Mouse (Mus musculus) gastrocnemius, postnatal 4 days (tissue): Measurements from ENCODE around the gene Uck2. TPM values are rescaled to one million over a fixed set of nuclear protein-coding genes. Genes with fewer than 3 reads are reported as not detected.
A peak's percentile ranks its signal among the peaks of the same experiment; 100 is the strongest.

Experiments
- DNase-seq, 2 experiments: peaks; one replicate each; pipeline ENCODE4 v3.0.0; 2021 to 2022; ENCODE audit warnings: low spot score in 2 of 2, mixed read lengths in 2 of 2
- microRNA-seq: library from miRNA; unstranded; fragments of <30 nt; microRNA quantifications from one replicate; pipeline ENCODE4 v1.2.0, GENCODE M21; 2021
- total RNA-seq, 2 experiments: library from RNA; stranded (reverse); gene quantifications; 2 replicates each; pipeline ENCODE4 v1.2.3; 2021

The Uck2 gene
- total RNA-seq, 2 experiments from 2014 or later = 26.9 to 29.9 TPM

DNA sequence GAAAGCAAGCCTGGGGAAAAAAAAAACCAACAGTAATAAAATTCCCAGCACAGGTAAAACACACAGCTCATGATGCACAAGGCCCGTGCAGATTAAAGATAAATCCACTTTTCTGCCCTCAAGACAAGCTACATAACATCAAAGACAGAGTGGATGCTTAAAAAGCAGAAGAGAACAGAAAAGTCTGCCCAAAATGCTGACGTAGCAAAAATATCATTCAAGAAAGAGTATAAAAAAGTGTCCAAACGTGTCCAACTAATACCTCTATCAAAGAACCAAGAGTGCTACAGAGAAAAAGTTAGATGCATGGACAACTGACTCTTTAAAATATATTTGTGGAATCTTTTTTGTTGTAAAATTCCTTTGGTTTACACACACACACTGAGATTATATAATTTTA is 69.7 kb downstream of the Uck2 start:
- DNase-seq = no peak

DNA sequence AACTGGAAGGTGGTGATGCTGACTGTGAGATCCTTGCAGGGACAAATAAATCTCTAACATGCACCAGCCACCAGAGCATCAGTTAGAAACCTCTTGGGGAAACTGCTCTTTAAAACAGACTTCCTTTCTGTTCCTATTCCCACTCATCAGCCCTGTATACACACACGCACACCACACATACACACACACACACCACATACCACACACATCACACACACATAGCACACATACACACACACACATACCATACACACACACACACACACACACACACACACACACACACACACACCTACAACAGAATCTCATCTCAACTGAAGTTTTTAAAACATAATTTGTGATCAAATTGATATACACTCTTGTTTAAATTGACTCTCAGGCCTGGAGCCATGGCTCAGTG is 72.4 kb downstream of the Uck2 start:
- no peak for DNase-seq

DNA sequence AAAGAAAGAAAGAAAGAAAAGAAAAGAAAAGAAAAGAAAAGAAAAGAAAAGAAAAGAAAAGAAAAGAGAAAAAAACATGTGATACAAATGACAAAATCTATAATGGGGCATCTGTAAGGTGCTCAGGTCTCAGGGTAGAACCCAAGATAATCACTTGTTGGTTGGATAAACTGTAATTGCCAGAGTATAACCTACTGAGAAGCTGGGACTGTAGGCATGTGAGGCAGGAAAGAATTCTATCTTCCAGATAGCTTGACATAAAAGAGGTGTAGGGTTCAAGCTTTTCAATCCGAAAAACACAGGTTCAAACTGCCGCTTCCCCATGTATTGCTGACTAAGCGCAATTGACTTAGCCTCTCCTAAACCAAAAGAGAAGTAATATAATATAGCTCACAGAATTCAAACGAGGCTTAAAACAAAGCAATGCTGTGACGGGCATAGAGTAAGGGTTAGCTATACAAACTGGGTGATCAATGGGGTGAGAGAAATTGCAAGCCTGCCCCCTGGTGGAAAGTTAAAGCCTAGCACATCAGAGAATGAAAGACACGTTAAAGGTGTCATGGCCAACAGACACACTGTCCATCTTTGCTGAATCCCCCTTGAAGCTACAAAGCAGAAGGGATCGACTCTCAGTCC is 73.0 kb downstream of the Uck2 start:
- DNase-seq = peak in 1 of 2 experiments; percentile 43

DNA sequence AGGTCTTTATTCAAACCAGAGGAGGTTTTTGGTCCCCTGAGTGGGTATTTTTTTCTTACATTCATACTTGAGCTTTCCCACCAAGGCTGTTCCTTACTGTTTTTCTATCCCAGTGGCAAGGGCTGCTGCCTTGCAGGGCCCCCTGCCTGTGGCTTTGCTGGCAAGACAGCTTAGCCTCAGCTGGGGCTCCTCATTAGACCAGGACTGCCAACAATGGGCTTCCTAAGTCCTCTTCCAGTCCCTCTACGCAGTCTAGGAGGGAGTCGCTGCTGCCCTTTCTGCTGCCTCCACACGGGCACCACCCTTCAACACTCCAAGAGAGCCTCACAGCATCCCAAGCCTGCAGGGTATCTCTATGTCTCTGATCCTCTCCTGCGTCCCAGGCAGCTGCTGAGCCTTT is 76.3 kb downstream of the Uck2 start:
- DNase-seq = no peak

DNA sequence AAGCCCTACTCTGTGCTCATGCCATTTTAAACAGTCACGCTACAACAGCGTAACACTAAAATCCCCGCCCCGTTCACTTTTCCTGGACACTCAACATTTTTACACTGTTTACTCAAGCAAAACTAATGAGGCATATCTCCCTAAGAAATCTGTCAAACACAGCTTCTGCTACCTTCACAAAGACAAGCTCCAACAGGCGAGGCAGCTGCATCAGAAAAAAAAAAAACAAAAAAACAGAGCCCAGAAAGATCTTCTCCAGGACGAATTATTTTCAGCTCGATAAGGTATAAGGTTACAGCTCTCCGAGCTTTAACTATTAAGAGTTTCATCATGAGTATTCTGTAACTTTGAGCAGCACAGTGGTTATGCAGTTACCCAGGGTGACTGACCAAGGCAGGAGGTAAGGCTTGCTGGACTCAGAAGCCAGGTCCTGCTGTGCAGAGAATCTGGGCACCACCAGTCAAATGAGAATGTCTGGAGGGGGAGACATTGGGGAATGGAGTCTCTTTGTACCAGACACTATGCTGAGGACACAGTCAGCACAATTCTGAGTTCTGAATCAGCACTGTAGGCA is 79.9 kb downstream of the Uck2 start:
- DNase-seq = no peak

DNA sequence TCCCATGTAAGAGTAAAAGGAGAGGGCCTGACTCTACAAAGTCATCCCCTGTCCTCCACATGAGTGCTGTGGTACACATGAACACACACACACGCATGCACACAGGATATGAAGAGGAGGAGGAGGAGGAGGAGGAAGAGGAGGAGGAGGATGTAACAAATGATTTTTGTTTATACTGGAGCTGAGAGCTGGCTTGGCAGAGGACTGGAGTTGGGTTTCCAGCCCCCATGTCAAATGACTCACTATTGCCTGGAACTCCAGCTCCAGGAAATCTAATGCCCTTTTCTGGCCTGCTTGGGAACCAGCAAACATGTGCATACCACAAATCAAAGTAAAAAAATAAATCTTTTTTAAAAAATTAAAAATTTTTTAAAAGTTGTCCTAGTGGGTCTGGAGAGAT is 80.7 kb downstream of the Uck2 start:
- DNase-seq = no peak

DNA sequence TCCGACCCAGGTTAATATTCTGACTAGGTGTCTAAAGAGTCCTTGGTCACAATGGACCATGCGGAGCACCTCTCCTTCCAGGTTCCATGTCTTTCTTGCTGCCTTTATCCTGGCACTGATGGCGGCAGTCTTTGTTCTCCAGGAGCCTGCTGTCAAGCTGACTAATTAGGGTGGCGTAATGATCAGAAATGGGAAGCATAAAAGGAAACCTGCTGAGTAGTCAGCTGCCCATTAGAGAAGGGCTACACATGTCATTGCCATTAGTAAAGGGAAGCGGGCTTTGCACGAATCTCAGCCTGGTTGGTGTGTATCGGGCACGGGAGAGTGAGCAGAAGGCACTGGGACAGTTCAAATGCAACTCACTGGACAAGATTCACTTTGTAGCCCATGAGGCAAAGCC is 90.4 kb downstream of the Uck2 start:
- DNase-seq = no peak

DNA sequence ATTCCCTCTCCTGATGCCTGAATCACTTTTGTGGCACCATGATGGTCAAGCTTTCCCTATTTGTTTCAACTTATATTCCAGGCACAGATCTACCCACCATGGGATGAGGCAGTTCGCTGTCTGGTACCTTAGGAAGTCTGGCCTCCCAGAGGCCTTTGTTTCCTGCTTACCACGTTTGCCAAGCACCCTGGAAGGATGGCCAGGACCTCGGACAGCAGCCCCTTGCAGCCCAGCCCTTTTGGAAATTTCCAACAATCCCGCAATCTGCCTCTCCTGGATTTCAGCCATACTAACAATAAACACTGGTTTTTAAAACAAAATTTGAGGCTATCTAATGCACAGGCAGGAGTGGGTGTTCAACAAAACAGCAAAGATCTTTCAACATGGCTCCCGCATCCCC is 97.3 kb downstream of the Uck2 start:
- no peak for DNase-seq

DNA sequence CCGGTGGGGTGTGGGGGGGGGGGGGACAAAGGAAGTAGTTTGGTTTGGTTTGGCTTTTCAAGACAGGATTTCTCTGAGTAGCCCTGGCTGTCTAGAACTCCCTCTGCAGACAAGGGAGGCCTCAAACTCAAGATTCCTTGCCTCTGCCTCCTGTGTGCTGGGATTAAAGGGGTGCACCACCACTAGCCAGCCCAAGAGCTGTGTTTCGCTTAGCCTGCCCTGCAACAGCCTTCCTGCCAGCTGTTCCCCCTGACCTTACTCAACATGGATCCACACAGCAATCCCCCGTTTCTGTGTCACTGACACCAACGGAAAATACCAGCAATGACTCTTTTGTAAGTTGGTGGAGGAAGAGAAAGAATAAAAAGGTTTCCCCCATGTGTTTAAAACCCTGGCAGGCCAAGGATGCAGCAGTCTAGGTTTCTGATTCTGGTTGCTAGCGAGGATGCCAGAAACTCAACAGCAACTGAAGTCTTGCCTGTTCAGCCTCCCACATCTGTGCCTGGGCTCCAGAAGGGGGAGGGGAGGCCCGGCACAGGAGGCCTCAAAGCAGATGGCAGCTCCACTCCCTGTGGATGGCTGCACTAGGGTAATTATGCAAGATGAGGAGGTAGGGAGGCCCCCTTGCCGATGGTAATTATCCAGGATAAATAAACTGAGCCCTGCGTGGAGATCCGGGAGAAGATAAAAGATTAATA is 103.1 kb downstream of the Uck2 start:
- no peak for DNase-seq

Small RNAs within 50 kb of the gene (microRNA-seq; reads per million reads assigned to microRNA genes)
- not detected for gene Mir6347

Other genes with a start within 250 kb of the Uck2 start
- 10 to 100 TPM; 45.2 to 50.6 TPM for gene Tmco1, start 23.1 kb upstream of the Uck2 start, total RNA-seq
- gene Aldh9a1, start 64.7 kb upstream of the Uck2 start, total RNA-seq = 10 to 100 TPM; 11.0 to 16.8 TPM
- 10 to 100 TPM; 29.3 to 31.7 TPM for gene Mgst3, start 108.5 kb upstream of the Uck2 start, total RNA-seq
- under 1 TPM; 0.25 to 0.31 TPM for gene Lrrc52, start 181.5 kb upstream of the Uck2 start, total RNA-seq